Mouse (Mus musculus): ENCODE results near the gene Usp22. TPM values are rescaled to one million over a fixed set of nuclear protein-coding genes. Genes with fewer than 3 reads are reported as not detected.

The Usp22 gene
- total RNA-seq, 2 experiments from 2014 or later, result 23.3 to 63.5 TPM

- no peak for ATAC-seq (replicated peaks; ENCODE audit: poor library complexity, severe bottlenecking)
Measured at GRCm38 (mm10) chr11:61110113-61110512, 64.7 kb downstream of the Usp22 start.

- ATAC-seq (replicated peaks; ENCODE audit: poor library complexity, severe bottlenecking), result no peak
Measured at GRCm38 (mm10) chr11:61109707-61110106, 65.1 kb downstream of the Usp22 start.

GRCm38 (mm10) chr11:61108911-61109361 is 65.9 kb downstream of the Usp22 start:
- ATAC-seq (replicated peaks; ENCODE audit: poor library complexity, severe bottlenecking), result peak; percentile 63

- peak; percentile 86 for ATAC-seq (replicated peaks; ENCODE audit: poor library complexity, severe bottlenecking)
Measured at GRCm38 (mm10) chr11:61104241-61104901, 70.5 kb downstream of the Usp22 start.

- ATAC-seq (replicated peaks; ENCODE audit: poor library complexity, severe bottlenecking), result no peak
Measured at GRCm38 (mm10) chr11:61102397-61103339, 72.2 kb downstream of the Usp22 start.

Other genes starting within 250 kb of the Usp22 start
- gene Map2k3, start 243.0 kb downstream of the Usp22 start, total RNA-seq (2014; fragmentation: Nextera tagmentation), result 47.0 and 51.2 TPM in 2 replicates
- gene Map2k3, start 243.0 kb downstream of the Usp22 start, total RNA-seq (2017), result 13.5 and 17.0 TPM in 2 replicates
- gene Kcnj12, start 152.5 kb downstream of the Usp22 start, total RNA-seq (2014; fragmentation: Nextera tagmentation), result not detected in 2 replicates
- not detected in 2 replicates for gene Kcnj12, start 152.5 kb downstream of the Usp22 start, total RNA-seq (2017)
- gene Tnfrsf13b, start 48.3 kb downstream of the Usp22 start, total RNA-seq (2014; fragmentation: Nextera tagmentation), result 31.7 and 41.3 TPM in 2 replicates
- 55.8 and 121 TPM in 2 replicates for gene Tnfrsf13b, start 48.3 kb downstream of the Usp22 start, total RNA-seq (2017)
- not detected in 2 replicates for gene Aldh3a1, start 32.5 kb upstream of the Usp22 start, total RNA-seq (2014; fragmentation: Nextera tagmentation)
- gene Aldh3a1, start 32.5 kb upstream of the Usp22 start, total RNA-seq (2017), result not detected in 2 replicates
- gene Aldh3a2, start 92.4 kb upstream of the Usp22 start, total RNA-seq (2014; fragmentation: Nextera tagmentation), result 18.5 and 20.9 TPM in 2 replicates
- 22.3 and 27.3 TPM in 2 replicates for gene Aldh3a2, start 92.4 kb upstream of the Usp22 start, total RNA-seq (2017)
- not detected in 2 replicates for gene Slc47a2, start 167.8 kb upstream of the Usp22 start, total RNA-seq (2014; fragmentation: Nextera tagmentation)
- gene Slc47a2, start 167.8 kb upstream of the Usp22 start, total RNA-seq (2017), result not detected in 2 replicates
- not detected in 2 replicates for gene Slc47a1, start 203.3 kb upstream of the Usp22 start, total RNA-seq (2014; fragmentation: Nextera tagmentation)
- not detected in 2 replicates for gene Slc47a1, start 203.3 kb upstream of the Usp22 start, total RNA-seq (2017)